Mouse (Mus musculus) liver, embryonic 14 days (tissue): Measurements from ENCODE around the gene Gm8773. TPM values are rescaled to one million over a fixed set of nuclear protein-coding genes. Genes with fewer than 3 reads are reported as not detected.

Experiments
- polyA plus RNA-seq: library from polyadenylated mRNA; depleted of rRNA; stranded (reverse); fragments of >200 nt; gene quantifications from 2 replicates; pipeline ENCODE4 v1.2.3, GENCODE M21; 2012; rRNA removed

Gene Gm8773
- polyA plus RNA-seq, result 0.17 and 0.18 TPM in 2 replicates

DNA sequence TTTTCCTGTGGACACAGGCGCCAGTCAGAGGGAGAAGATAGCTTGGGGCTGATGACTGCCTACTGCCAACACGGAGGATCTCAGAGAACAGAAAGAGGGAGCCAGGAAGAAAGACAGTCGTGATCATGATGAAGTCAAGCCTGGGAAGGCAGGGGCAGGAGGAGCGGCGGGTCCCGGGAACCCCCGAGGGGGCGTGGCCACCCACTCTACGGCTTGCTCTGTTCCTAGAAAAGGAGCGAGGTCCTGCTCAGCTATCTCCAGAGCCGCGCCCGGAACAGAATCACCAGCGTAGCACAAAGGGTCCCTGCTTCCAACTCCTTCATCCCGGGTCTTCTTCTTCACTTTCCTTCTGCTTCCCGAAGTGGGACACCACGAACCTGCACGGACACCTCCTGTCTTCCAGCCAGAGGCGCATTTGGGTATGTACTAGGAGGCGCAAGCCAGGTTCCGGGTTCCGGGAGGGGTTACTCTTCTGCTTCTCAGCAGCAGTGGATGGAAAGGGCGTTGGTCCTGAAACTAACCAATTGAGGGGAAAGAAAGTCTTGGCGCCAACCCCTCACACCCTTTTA, at the start of gene Gm8773:
TSS of gene Gm8773 (plus strand) at position 51 of the 569 bp plus-strand sequence.

DNA sequence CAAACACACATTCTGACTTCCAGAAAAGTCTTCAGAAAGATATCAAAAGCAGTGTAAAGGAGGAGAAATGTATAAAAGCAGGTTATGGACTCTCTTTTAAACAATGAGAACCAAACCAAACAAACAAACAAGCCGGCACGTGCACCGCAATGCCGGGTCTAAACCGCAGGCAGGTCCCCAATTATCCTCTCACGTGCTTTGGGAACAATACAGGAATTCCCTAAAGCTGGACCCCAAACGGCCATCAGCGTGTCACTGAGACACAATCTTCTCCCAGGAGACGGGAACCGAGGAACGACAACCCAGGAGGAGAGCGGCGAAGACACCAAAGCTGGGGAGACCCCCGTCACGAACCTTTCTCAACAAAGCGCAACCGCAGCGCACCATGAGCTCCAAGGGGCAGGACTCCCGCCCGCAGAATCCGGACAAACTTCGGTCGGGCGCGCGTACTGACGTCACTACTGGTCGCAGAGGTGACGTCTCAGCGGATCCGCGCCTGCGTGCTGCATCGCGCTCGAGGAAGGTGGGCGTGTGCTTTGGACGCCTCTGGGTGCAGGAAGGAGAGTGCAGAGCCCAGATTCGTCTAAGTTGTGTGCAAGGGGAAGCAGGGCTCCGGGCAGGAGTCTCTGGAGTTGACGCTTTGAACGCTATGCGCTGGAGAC, 14.4 kb upstream of the Gm8773 start, which contains the start of gene Gtpbp10:
TSS of gene Gtpbp10 (minus strand) at position 460 of the 662 bp plus-strand sequence.

Other genes starting within 250 kb of the Gm8773 start
- gene Cdk14, start 153.5 kb upstream of the Gm8773 start, polyA plus RNA-seq, result 0.74 and 0.82 TPM in 2 replicates
- not detected in 2 replicates for gene 1700015F17Rik, start 94.7 kb upstream of the Gm8773 start, polyA plus RNA-seq
- gene Cldn12, start 58.8 kb upstream of the Gm8773 start, polyA plus RNA-seq, result 5.4 and 6.4 TPM in 2 replicates
- 6.1 and 7.0 TPM in 2 replicates for gene Gtpbp10, start 14.3 kb upstream of the Gm8773 start, polyA plus RNA-seq
- 0.35 and 0.54 TPM in 2 replicates for gene Cfap69, start 90.4 kb downstream of the Gm8773 start, polyA plus RNA-seq
- 2.9 and 3.1 TPM in 2 replicates for gene Steap2, start 120.8 kb downstream of the Gm8773 start, polyA plus RNA-seq
- 2.3 and 2.4 TPM in 2 replicates for gene Steap1, start 175.5 kb downstream of the Gm8773 start, polyA plus RNA-seq